Mouse (Mus musculus) intestine, embryonic 15.5 days (tissue): ENCODE data around the gene Acbd3. TPM values are rescaled to one million over a fixed set of nuclear protein-coding genes. Genes with fewer than 3 reads are reported as not detected.

Experiments used
- ATAC-seq: fragments of 200-750 bp; cut with Nextera tagmentation; 2 replicates; pipeline ENCODE4 v1.8.0; 2017; ENCODE audit warnings: moderate TSS enrichment, moderate library complexity
- H3K27ac ChIP-seq: fragments of 300-500 bp; sonication (generic); 2 replicates; pipeline ENCODE4 v1.5.1; 2015; ENCODE audit warnings: mild to moderate bottlenecking, inconsistent platforms
- H3K27me3 ChIP-seq: fragments of 300-500 bp; sonication (generic); replicated peaks from 2 replicates; pipeline ENCODE4 v1.6.1; 2015; ENCODE audit warnings: inconsistent platforms
- H3K36me3 ChIP-seq: fragments of 300-500 bp; sonication (generic); 2 replicates; pipeline ENCODE4 v1.6.1; 2015; ENCODE audit warnings: inconsistent platforms
- H3K4me1 ChIP-seq: fragments of 300-500 bp; sonication (generic); replicated peaks from 2 replicates; pipeline ENCODE4 v1.6.1; 2015; ENCODE audit warnings: inconsistent platforms
- H3K4me2 ChIP-seq: fragments of 300-500 bp; sonication (generic); replicated peaks from 2 replicates; pipeline ENCODE4 v1.6.1; 2015; ENCODE audit warnings: mild to moderate bottlenecking, inconsistent platforms
- H3K4me3 ChIP-seq: fragments of 300-500 bp; sonication (generic); replicated peaks from 2 replicates; pipeline ENCODE4 v1.5.1; 2015; ENCODE audit warnings: inconsistent platforms
- H3K9ac ChIP-seq: fragments of 300-500 bp; sonication (generic); 2 replicates; pipeline ENCODE4 v1.6.1; 2015; ENCODE audit warnings: inconsistent platforms
- H3K9me3 ChIP-seq: fragments of 300-500 bp; sonication (generic); 2 replicates; pipeline ENCODE4 v1.6.1; 2016; ENCODE audit warnings: inconsistent platforms
- WGBS: fragments of 180-500 bp; shearing (Covaris S2); methylation state at CpG from one replicate; pipeline ENCODE4 v1.1.7; 2015; 5-methylcytosine and 5-hydroxymethylcytosine counted together
- polyA plus RNA-seq: library from polyadenylated mRNA; unstranded; fragments of >200 nt; fragmentation: Nextera tagmentation; extraction: Ambion mirVana; gene quantifications from 2 replicates; pipeline ENCODE4 v1.2.1, GENCODE M21; 2015

Gene Acbd3
- polyA plus RNA-seq = 18.8 and 20.0 TPM in 2 replicates

GRCm38 (mm10) chr1:180725704-180726179 is at the start of gene Acbd3:
Acbd3 (plus strand) TSS chr1:180726043.
- H3K4me2 ChIP-seq = peak within 1 kb of the TSS; percentile 74
- under 1% methylated on average over 52 of the region's 52 CpGs for WGBS
- peak within 1 kb of the TSS; percentile 99 for H3K9ac ChIP-seq
- no peaks in the 10 kb centered on the region for H3K27me3 ChIP-seq
- ATAC-seq = peak; percentile 97
- peak within 1 kb of the TSS; percentile 89 for H3K27ac ChIP-seq
- no peaks in the 10 kb centered on the region; the same call in none of the 2 replicates for H3K4me1 ChIP-seq
- no peaks in the 10 kb centered on the region for H3K36me3 ChIP-seq
- H3K9me3 ChIP-seq = no peaks in the 10 kb centered on the region
- peak within 1 kb of the TSS; percentile 100 for H3K4me3 ChIP-seq

DNA sequence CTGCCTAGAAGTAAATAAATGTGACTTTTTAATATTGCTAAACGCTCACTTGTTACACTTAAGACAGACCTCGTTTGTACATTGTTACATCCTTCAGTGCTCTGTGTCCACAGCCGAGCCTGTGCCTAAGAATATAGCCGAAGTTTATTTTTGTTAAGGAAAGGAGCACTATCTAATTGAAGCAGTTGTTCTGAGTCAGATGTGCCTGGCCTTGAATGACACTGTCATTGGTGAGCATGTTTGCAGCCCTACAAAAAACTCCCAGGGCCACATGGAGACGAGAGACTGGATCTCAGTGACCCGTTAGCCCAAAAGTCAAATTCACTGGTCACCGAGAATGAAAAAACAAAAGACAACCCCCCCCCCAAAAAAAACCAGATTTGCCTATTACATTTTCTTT is 34.6 kb upstream of the Acbd3 start:
- no peak for ATAC-seq
- WGBS = 87% methylated on average over 7 of the region's 7 CpGs
- Histone ChIP-seq H3K9me3 (no peaks in the 10 kb centered on the region), H3K36me3 (peaks cover 12% of the 10 kb centered on the region; the same call in 1 of the 2 replicates), H3K9ac (no peak overlapping the region), H3K4me3 (no peak overlapping the region), H3K4me1 (no peaks in the 10 kb centered on the region), H3K27me3 (peaks cover 13% of the 10 kb centered on the region), H3K27ac (no peak overlapping the region), H3K4me2 (no peak overlapping the region)

- H3K27me3 ChIP-seq = peaks cover 36% of the 10 kb centered on the region
- peak within 1 kb of the TSS; percentile 49 for H3K4me3 ChIP-seq
- H3K36me3 ChIP-seq = no peaks in the 10 kb centered on the region
- H3K9me3 ChIP-seq = no peaks in the 10 kb centered on the region
- H3K4me2 ChIP-seq = peak within 1 kb of the TSS; percentile 86
- no peak within 1 kb of the TSS for H3K27ac ChIP-seq
- peak within 1 kb of the TSS; percentile 21 for H3K9ac ChIP-seq
- under 1% methylated on average over 77 of the region's 79 CpGs for WGBS
- H3K4me1 ChIP-seq = peaks cover 10% of the 10 kb centered on the region
- peak; percentile 39 for ATAC-seq
These were observed 29.1 kb upstream of the Acbd3 start, which contains the start of gene Mixl1 for GRCm38 (mm10) chr1:180696626-180697352. Mixl1 (minus strand) TSS chr1:180697034.

GRCm38 (mm10) chr1:180698063-180698462 is 27.8 kb upstream of the Acbd3 start:
- H3K9me3 ChIP-seq = no peaks in the 10 kb centered on the region
- no peak overlapping the region for H3K9ac ChIP-seq
- no peak overlapping the region for H3K4me2 ChIP-seq
- WGBS = 58% methylated on average over 5 of the region's 5 CpGs
- no peak overlapping the region for H3K4me3 ChIP-seq
- H3K36me3 ChIP-seq = no peaks in the 10 kb centered on the region
- H3K27me3 ChIP-seq = peaks cover 36% of the 10 kb centered on the region
- no peak for ATAC-seq
- no peak overlapping the region for H3K27ac ChIP-seq
- peaks cover 10% of the 10 kb centered on the region for H3K4me1 ChIP-seq

GRCm38 (mm10) chr1:180703400-180703799 is 22.4 kb upstream of the Acbd3 start:
- no peak overlapping the region for H3K9ac ChIP-seq
- H3K36me3 ChIP-seq = no peaks in the 10 kb centered on the region
- ATAC-seq = no peak
- 0 out of 2 replicates have a peak overlapping the region, but pooled peaks have one; percentile 20 for H3K4me2 ChIP-seq
- 35% methylated on average over 6 of the region's 6 CpGs for WGBS
- no peak overlapping the region for H3K27ac ChIP-seq
- no peaks in the 10 kb centered on the region for H3K9me3 ChIP-seq
- H3K4me3 ChIP-seq = no peak overlapping the region
- peaks cover 7% of the 10 kb centered on the region for H3K4me1 ChIP-seq
- peaks cover 3% of the 10 kb centered on the region; the same call in 1 of the 2 replicates for H3K27me3 ChIP-seq

DNA sequence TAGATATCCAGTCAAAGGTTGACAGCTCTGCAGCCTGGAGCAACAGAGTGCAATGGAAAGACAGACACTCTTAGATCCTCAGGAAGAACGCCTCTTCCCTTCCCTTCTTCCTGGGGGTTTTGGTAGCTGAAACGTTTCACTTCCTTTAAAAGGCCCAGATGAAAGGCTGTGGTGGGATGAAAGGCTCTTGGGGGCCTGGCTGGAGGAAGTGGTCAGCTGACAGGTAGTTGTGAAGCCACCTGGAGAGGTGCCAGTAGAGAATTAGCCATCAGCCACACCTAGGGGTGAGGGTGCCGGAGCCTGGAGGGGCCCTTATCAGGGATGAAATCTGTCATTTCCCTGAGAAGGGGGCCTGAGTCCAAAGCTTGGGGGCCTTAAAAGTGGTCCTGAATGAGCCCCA is 18.5 kb upstream of the Acbd3 start:
- Histone ChIP-seq H3K27me3 (no peaks in the 10 kb centered on the region), H3K27ac (no peak overlapping the region), H3K4me1 (peaks cover 7% of the 10 kb centered on the region), H3K4me3 (no peak overlapping the region), H3K9me3 (no peaks in the 10 kb centered on the region), H3K9ac (no peak overlapping the region), H3K4me2 (no peak overlapping the region), H3K36me3 (no peaks in the 10 kb centered on the region)
- ATAC-seq = peak; percentile 48; the same call in 1 of the 2 replicates
- WGBS = 33% methylated on average over 3 of the region's 3 CpGs

DNA sequence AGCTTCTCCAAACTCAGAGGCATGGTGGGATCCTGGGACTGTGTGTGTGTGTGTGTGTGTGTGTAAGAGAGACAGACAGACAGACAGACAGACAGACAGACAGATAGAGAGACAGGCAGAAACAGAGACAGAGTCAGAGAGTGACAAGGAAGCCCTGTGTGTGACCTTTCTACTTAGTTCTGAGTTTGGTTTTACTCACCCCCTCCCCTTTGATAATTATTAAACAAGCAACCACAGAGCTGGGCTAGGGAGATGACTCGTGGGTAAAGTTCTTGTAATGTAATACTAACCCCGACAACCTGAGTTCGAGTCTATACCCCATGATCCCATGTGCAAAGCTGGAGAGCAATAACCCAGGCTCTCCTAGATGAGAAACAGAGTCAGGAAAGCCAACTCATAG is 18.0 kb upstream of the Acbd3 start:
- Histone ChIP-seq H3K27ac (no peak overlapping the region), H3K36me3 (no peaks in the 10 kb centered on the region), H3K27me3 (no peaks in the 10 kb centered on the region), H3K4me3 (no peak overlapping the region), H3K4me2 (no peak overlapping the region), H3K9me3 (no peaks in the 10 kb centered on the region), H3K4me1 (peaks cover 7% of the 10 kb centered on the region), H3K9ac (no peak overlapping the region)
- ATAC-seq = peak; percentile 53
- 48% methylated on average over 3 of the region's 3 CpGs for WGBS

DNA sequence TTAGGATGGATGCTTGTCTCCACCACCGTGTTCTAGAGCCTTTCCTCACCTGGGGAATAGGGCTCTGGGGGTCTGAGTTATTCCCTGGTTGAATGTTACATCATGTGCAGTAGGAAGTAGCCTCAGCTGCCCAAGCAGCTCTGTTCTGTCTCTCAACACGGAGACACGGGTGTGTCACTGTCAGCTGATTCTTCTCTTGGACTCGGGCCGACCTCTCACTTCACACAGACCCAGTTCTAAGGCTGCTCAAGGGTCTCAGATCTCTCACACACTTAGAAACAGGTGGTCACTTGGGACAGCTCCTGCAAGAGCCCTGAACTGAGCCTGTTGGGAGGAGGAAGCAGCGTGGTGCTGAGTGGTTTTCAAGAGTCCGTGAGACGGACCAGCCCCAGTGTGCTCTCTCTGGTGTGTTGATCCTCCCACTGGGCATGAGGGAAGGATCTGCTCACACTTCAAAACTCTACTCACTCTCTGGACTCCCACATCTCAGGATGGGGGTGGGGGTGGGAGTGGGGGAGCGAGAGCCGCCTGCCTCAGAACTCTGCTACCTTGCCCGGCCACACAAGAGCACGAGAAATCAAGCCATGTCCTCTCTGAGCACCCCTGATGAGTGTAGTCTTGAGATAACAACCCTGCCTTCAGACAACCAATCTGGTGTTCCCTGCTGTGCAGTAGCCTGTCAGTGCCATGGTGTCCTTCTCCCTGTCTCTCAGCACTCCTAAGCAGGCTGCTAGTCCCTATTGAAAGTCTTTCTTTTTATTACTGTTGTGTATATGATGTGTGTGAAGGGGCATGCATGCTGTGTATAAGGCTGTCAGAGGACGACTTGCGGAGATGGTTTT is 16.7 kb upstream of the Acbd3 start:
- Histone ChIP-seq H3K4me1 (peaks cover 7% of the 10 kb centered on the region), H3K36me3 (no peaks in the 10 kb centered on the region), H3K9ac (no peak overlapping the region), H3K4me3 (no peak overlapping the region), H3K4me2 (no peak overlapping the region), H3K9me3 (no peaks in the 10 kb centered on the region), H3K27ac (no peak overlapping the region), H3K27me3 (no peaks in the 10 kb centered on the region)
- peak; percentile 13; the same call in 1 of the 2 replicates for ATAC-seq
- WGBS = 60% methylated on average over 14 of the region's 14 CpGs

DNA sequence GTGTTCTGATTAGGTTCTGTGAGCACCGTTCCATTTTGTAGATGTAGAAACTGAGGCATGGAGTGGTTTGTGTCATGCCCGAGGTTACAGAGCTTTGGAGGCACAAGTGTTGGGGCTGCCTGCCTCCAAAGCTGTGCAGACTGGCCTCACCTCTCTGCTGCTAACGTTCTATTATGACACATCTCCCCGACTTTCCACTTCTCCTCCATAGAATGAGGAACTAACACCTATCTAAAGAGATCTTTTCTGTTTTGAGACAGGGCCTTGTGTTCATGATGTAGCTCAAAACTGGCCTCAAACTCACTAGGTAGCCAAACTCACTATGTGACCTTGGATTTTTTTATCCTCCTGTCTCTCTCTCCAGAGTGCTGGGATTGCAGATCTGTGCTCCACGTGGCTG is 7.1 kb upstream of the Acbd3 start:
- H3K4me2 ChIP-seq = no peak overlapping the region
- WGBS = 76% methylated on average over 5 of the region's 5 CpGs
- no peak for ATAC-seq

DNA sequence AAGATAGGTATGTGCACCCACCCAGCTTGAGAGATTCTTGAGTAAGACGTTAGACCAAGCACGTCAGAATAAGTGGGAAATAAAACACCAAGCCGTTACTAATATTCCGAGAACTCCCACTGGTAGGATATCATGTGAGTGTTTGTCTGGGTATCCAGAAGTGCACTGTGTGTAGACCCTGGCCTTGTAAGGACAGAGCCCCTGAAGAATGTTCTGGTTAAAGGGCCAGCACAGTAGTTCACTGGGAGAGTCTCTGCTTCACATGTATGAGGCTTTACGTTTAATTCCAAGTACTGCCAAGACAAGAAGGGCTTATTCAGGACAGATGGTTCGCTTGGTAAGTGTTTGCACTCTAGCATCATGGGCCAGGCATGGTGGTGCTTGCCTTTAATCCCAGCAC is 6.4 kb upstream of the Acbd3 start:
- no peak overlapping the region for H3K27ac ChIP-seq
- no peak overlapping the region for H3K4me3 ChIP-seq
- H3K4me1 ChIP-seq = no peaks in the 10 kb centered on the region
- H3K9me3 ChIP-seq = no peaks in the 10 kb centered on the region
- WGBS = 83% methylated on average over 6 of the region's 6 CpGs
- ATAC-seq = no peak
- H3K27me3 ChIP-seq = no peaks in the 10 kb centered on the region
- H3K4me2 ChIP-seq = no peak overlapping the region
- H3K9ac ChIP-seq = no peak overlapping the region
- H3K36me3 ChIP-seq = no peaks in the 10 kb centered on the region

More for the DNA sequence above, 7.1 kb upstream of the Acbd3 start:
- no peak overlapping the region for H3K9ac ChIP-seq
- no peaks in the 10 kb centered on the region for H3K27me3 ChIP-seq
- no peaks in the 10 kb centered on the region for H3K9me3 ChIP-seq
- no peaks in the 10 kb centered on the region for H3K4me1 ChIP-seq
- no peak overlapping the region for H3K4me3 ChIP-seq
- H3K27ac ChIP-seq = no peak overlapping the region
- no peaks in the 10 kb centered on the region for H3K36me3 ChIP-seq

DNA sequence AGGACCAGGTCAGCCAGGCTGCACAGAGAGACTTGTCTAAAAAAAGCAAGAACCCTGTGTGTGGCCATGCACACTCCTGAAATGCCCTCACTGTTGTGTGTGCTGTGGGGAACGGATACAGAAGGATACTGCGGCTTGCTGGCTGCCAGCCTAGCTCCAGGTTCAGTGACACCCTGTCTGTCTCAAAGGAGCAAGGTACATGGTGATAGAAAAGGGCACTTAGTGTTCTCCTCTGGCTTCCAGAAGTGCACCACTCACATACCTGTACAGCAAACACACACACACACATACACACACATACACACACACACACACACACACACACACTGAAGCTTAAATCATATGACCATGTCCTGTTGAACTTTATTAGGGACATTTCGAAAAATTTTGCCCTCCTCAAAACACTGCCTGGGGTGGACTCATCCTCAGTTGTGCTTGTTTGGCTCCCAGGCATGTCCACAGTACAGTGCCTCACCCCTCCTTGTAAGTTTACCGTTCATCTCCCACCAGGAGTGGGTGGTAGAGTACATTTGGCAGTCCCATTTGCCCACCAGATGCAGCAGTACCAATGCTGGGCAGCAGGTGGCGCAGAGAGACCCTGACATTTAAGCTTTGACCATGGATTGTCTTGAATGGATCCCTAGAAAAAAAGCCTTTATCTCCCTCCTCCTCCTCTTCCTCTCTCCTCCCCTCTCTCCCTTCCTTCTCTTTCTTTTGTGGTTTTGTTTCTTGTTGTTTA is 5.7 kb upstream of the Acbd3 start:
- Histone ChIP-seq H3K9me3 (no peaks in the 10 kb centered on the region), H3K36me3 (no peaks in the 10 kb centered on the region), H3K4me2 (no peak overlapping the region), H3K4me1 (no peaks in the 10 kb centered on the region; the same call in 1 of the 2 replicates), H3K27me3 (no peaks in the 10 kb centered on the region), H3K9ac (no peak overlapping the region), H3K4me3 (no peak overlapping the region), H3K27ac (no peak overlapping the region)
- 51% methylated on average over 5 of the region's 5 CpGs for WGBS
- ATAC-seq = peak; percentile 31; the same call in 1 of the 2 replicates

GRCm38 (mm10) chr1:180722608-180723007 is 3.2 kb upstream of the Acbd3 start:
- WGBS = 61% methylated on average over 1 of the region's 1 CpGs
- Histone ChIP-seq H3K9me3 (no peaks in the 10 kb centered on the region), H3K36me3 (no peaks in the 10 kb centered on the region), H3K4me2 (no peak overlapping the region), H3K27me3 (no peaks in the 10 kb centered on the region), H3K27ac (no peak overlapping the region), H3K4me1 (no peaks in the 10 kb centered on the region; the same call in 1 of the 2 replicates), H3K4me3 (no peak overlapping the region), H3K9ac (no peak overlapping the region)
- ATAC-seq = no peak
